Mouse (Mus musculus): ENCODE measurements around the gene Gm3755.
"Not testable (repeated sequence)": the region's sequence is repeated elsewhere in the genome, so short reads cannot be mapped to it uniquely, and the experiment has no call there.

Gene Gm3755

GRCm38 (mm10) chr14:7450817-7451216, at the start of gene Gm3755:
Gene Gm3755 (minus strand): TSS chr14:7450917.
- not testable (repeated sequence) for DNase-seq

GRCm38 (mm10) chr14:7488731-7489130, 38.0 kb upstream of the Gm3755 start:
- not testable (repeated sequence) for DNase-seq

GRCm38 (mm10) chr14:7483662-7484061, 32.9 kb upstream of the Gm3755 start, which contains the start of gene Gm3752:
Gene Gm3752 (minus strand): TSS chr14:7483762.
- not testable (repeated sequence) for DNase-seq

- DNase-seq, result not testable (repeated sequence)
These were observed 28.2 kb downstream of the Gm3755 start for GRCm38 (mm10) chr14:7422496-7422895.

All from cerebellum, adult 9-10 months (tissue).